In the genomic region with DNA sequence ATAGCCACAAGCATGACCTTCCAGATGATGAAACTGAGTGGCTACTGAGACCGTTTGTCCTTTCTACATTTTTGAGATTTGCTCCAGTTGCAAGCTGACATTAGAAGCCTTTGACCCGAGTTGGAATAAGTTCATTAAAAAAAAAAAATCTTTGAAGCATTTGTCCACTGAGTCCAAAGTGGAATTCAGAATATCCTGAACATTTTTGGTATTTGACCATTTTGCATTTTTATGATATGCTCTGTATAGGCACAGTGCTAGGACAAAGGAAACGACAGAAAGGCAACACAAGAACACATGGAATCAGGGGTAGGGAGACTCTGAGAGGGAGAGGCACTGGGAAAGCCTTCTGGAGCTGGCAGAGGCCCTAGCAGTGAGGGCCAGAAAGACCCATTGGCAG, we compare ENCODE assay signal across 27 mouse cellular contexts.
"Had no signal": no experiment of that assay in that cellular context is flagged by ENCODE, and none has a peak within 500 bp of the region (broad histone marks: within the 10 kb centered on the region; RNA-seq: fewer than 3 reads in every experiment).

No protein-coding gene starts in this region.

- H3K27ac ChIP-seq: limb, embryonic 10.5 days; limb, embryonic 12.5 days; limb, embryonic 13.5 days; limb, embryonic 15.5 days; liver, embryonic 12.5 days; liver, embryonic 13.5 days; liver, embryonic 14.5 days; liver, embryonic 15.5 days; lung, embryonic 15.5 days; macrophage; midbrain, embryonic 10.5 days; midbrain, embryonic 12.5 days; midbrain, embryonic 13.5 days; midbrain, embryonic 15.5 days had no signal

- H3K36me3 ChIP-seq: limb, embryonic 10.5 days; limb, embryonic 12.5 days; limb, embryonic 13.5 days; limb, embryonic 15.5 days; liver, embryonic 12.5 days; liver, embryonic 13.5 days; liver, embryonic 15.5 days; lung, embryonic 15.5 days; midbrain, embryonic 10.5 days; midbrain, embryonic 12.5 days; midbrain, embryonic 13.5 days; midbrain, embryonic 15.5 days had no signal

- H3K4me1 ChIP-seq: limb, embryonic 10.5 days; limb, embryonic 12.5 days; limb, embryonic 13.5 days; limb, embryonic 15.5 days; liver, embryonic 12.5 days; liver, embryonic 13.5 days; liver, embryonic 15.5 days; lung, embryonic 15.5 days; midbrain, embryonic 10.5 days; midbrain, embryonic 12.5 days; midbrain, embryonic 13.5 days; midbrain, embryonic 15.5 days had no signal

- DNase-seq: left cerebral cortex, postnatal 4 days; liver; liver, embryonic 13.5 days; liver, postnatal 0 days; lung, adult 18-20 months; lung, adult 2 months; lung, embryonic 14.5 days; lung, postnatal 10 days; lung, postnatal 14 days; lung, postnatal 36 days; lung, postnatal 4 days; midbrain, embryonic 14.5 days had no signal

- H3K4me3 ChIP-seq: limb, embryonic 10.5 days; limb, embryonic 12.5 days; limb, embryonic 13.5 days; limb, embryonic 15.5 days; liver, embryonic 12.5 days; liver, embryonic 13.5 days; liver, embryonic 15.5 days; lung, embryonic 15.5 days; midbrain, embryonic 10.5 days; midbrain, embryonic 12.5 days; midbrain, embryonic 13.5 days; midbrain, embryonic 15.5 days; myocyte had no signal

- H3K27me3 ChIP-seq: limb, embryonic 12.5 days; limb, embryonic 13.5 days; limb, embryonic 15.5 days; liver, embryonic 12.5 days; liver, embryonic 13.5 days; liver, embryonic 15.5 days; lung, embryonic 15.5 days; megakaryocyte, embryonic 14.5 days; midbrain, embryonic 12.5 days; midbrain, embryonic 13.5 days; midbrain, embryonic 15.5 days had no signal
